Mouse (Mus musculus) liver, postnatal 0 days (tissue): ENCODE data around the gene Srp14.

Experiments
- CTCF ChIP-seq: sonication (generic); IDR thresholded peaks from 2 replicates; pipeline ENCODE4 v1.5.1; 2016; ENCODE audit warnings: antibody characterized with exemption, low read depth
- EP300 ChIP-seq: IDR thresholded peaks from 2 replicates; pipeline ENCODE4 v1.6.1; 2016; ENCODE audit warnings: antibody characterized with exemption, low read depth, mild to moderate bottlenecking

DNA sequence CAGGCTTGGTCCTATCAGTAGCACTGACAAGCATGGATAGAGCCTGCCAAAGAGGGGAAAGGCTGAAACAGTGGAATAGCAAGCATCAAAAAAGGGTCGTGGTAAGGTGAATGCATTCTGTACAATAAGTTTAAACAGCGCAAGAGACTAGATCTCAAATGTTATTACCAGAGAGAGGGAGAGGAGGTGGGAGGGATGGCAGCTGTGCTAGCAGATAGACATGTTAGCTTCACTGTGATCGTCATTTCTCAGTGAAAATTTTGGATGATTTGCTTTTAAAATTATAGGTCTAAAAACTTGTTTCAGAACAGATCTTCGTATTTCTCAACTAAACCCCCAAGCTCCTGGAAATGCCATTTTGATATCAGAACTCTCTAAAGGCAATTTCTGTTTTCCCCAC, 36.8 kb downstream of the Srp14 start:
- TF ChIP-seq CTCF, result no peak
- no peak for TF ChIP-seq EP300
